Mouse (Mus musculus) liver, adult 2 months (tissue): ENCODE results near the gene Sowaha. TPM values are rescaled to one million over a fixed set of nuclear protein-coding genes. Genes with fewer than 3 reads are reported as not detected.
"Not testable (repeated sequence)": the region's sequence is repeated elsewhere in the genome, so short reads cannot be mapped to it uniquely, and the experiment has no call there.

Experiments
- DNase-seq: peaks from one replicate; pipeline ENCODE4 v3.0.0-alpha.2; 2011; ENCODE audit warnings: low read depth, low spot score; ENCODE audit errors: extremely low read depth
- H3K27ac ChIP-seq: fragments of 200-500 bp; replicated peaks from 2 replicates; pipeline ENCODE4 v1.5.1; 2012; ENCODE audit warnings: low read depth, mild to moderate bottlenecking, control low read depth, inconsistent platforms, low read length; ENCODE audit not compliant: insufficient read depth
- H3K27me3 ChIP-seq: fragments of 200-500 bp; 2 replicates; pipeline ENCODE4 v1.6.1; 2012; ENCODE audit warnings: mild to moderate bottlenecking, moderate library complexity, low read length, inconsistent platforms; ENCODE audit not compliant: control insufficient read depth, insufficient read depth
- H3K36me3 ChIP-seq: fragments of 200-500 bp; 2 replicates; pipeline ENCODE4 v1.6.1; 2012; ENCODE audit warnings: low read length, inconsistent platforms; ENCODE audit not compliant: control insufficient read depth, insufficient read depth
- H3K4me1 ChIP-seq: fragments of 200-500 bp; 2 replicates; pipeline ENCODE4 v1.6.1; 2011; ENCODE audit warnings: low read length; ENCODE audit not compliant: control insufficient read depth, insufficient read depth
- H3K4me3 ChIP-seq: fragments of 200-500 bp; 2 replicates; pipeline ENCODE4 v1.5.1; 2011; ENCODE audit warnings: low read depth, mild to moderate bottlenecking, control low read depth, low read length, moderate library complexity; ENCODE audit not compliant: insufficient read depth
- H3K79me2 ChIP-seq: fragments of 200-500 bp; 2 replicates; pipeline ENCODE4 v1.6.1; 2012; ENCODE audit warnings: inconsistent platforms, mild to moderate bottlenecking, low read length, moderate library complexity; ENCODE audit not compliant: control insufficient read depth, insufficient read depth
- H3K9ac ChIP-seq: fragments of 200-500 bp; 2 replicates; pipeline ENCODE4 v1.6.1; 2012; ENCODE audit warnings: low read depth, mild to moderate bottlenecking, control low read depth, inconsistent platforms, low read length
- CTCF ChIP-seq: fragments of 200-500 bp; IDR thresholded peaks from 2 replicates; pipeline ENCODE4 v1.5.1; 2011; ENCODE audit warnings: low read depth, low read length, control low read depth
- POLR2A ChIP-seq: fragments of 200-500 bp; IDR thresholded peaks from 2 replicates; pipeline ENCODE4 v1.6.1; 2011; ENCODE audit warnings: low read length, control low read depth; ENCODE audit not compliant: insufficient read depth; ENCODE audit errors: extremely low read depth
- WGBS: fragments of 180-500 bp; shearing (Covaris S2); methylation state at CpG from one replicate; pipeline ENCODE4 v1.1.7; 2018; 5-methylcytosine and 5-hydroxymethylcytosine counted together
- polyA plus RNA-seq: library from polyadenylated mRNA; depleted of rRNA; stranded (reverse); fragments of >200 nt; gene quantifications from 2 replicates; pipeline ENCODE4 v1.2.3, GENCODE M21; 2012; rRNA removed
- total RNA-seq: library from RNA; depleted of rRNA; stranded (reverse); fragments of >200 nt; gene quantifications from 2 replicates; pipeline ENCODE4 v1.2.3, GENCODE M21; 2014; rRNA removed

The Sowaha gene
- total and polyA plus RNA-seq, 2 experiments, result not detected

- peak; percentile 57 for DNase-seq
- Histone ChIP-seq H3K27ac (no peak overlapping the region), H3K27me3 (no peaks in the 10 kb centered on the region), H3K4me3 (no peak overlapping the region), H3K4me1 (peaks cover 31% of the 10 kb centered on the region), H3K79me2 (peaks cover 4% of the 10 kb centered on the region; the same call in 1 of the 2 replicates), H3K36me3 (peaks cover 6% of the 10 kb centered on the region; the same call in 1 of the 2 replicates), H3K9ac (no peak overlapping the region)
- TF ChIP-seq POLR2A (no peak), CTCF (no peak)
- WGBS, result 47% methylated on average over 3 of the region's 3 CpGs
Observed at GRCm38 (mm10) chr11:53427993-53428715, 51.9 kb downstream of the Sowaha start.

- peaks cover 29% of the 10 kb centered on the region for H3K4me1 ChIP-seq
- not testable (repeated sequence) for H3K36me3 ChIP-seq, H3K27me3 ChIP-seq, H3K79me2 ChIP-seq, H3K9ac ChIP-seq, H3K4me3 ChIP-seq, DNase-seq
- WGBS, result 51% methylated on average over 3 of the region's 3 CpGs
- 0 out of 2 replicates have a peak overlapping the region, but pooled peaks have one; percentile 6 for H3K27ac ChIP-seq
Observed at GRCm38 (mm10) chr11:53426914-53427313, 53.2 kb downstream of the Sowaha start.

Other genes starting within 250 kb of the Sowaha start
- gene Hspa4, start 179.8 kb downstream of the Sowaha start, total RNA-seq, result 44.6 and 55.9 TPM in 2 replicates
- 16.6 and 17.9 TPM in 2 replicates for gene Hspa4, start 179.8 kb downstream of the Sowaha start, polyA plus RNA-seq
- gene Zcchc10, start 155.6 kb downstream of the Sowaha start, total RNA-seq, result 0.37 and 0.74 TPM in 2 replicates
- gene Zcchc10, start 155.6 kb downstream of the Sowaha start, polyA plus RNA-seq, result 1.8 and 2.5 TPM in 2 replicates
- gene Aff4, start 129.4 kb downstream of the Sowaha start, total RNA-seq, result 32.1 and 40.3 TPM in 2 replicates
- 7.3 and 8.1 TPM in 2 replicates for gene Aff4, start 129.4 kb downstream of the Sowaha start, polyA plus RNA-seq
- gene Leap2, start 57.1 kb downstream of the Sowaha start, total RNA-seq, result 133 and 140 TPM in 2 replicates
- gene Leap2, start 57.1 kb downstream of the Sowaha start, polyA plus RNA-seq, result 114 and 168 TPM in 2 replicates
- 256 TPM in 2 replicates for gene Uqcrq, start 49.4 kb downstream of the Sowaha start, total RNA-seq
- 1,230 and 1,408 TPM in 2 replicates for gene Uqcrq, start 49.4 kb downstream of the Sowaha start, polyA plus RNA-seq
- gene Gdf9, start 49.3 kb downstream of the Sowaha start, total RNA-seq, result 0.09 and 0.34 TPM in 2 replicates
- gene Gdf9, start 49.3 kb downstream of the Sowaha start, polyA plus RNA-seq, result 0.21 and 0.47 TPM in 2 replicates
- gene Gm10447, start 23.2 kb downstream of the Sowaha start, total RNA-seq, result 0.46 and 0.60 TPM in 2 replicates
- gene Gm10447, start 23.2 kb downstream of the Sowaha start, polyA plus RNA-seq, result 1.3 and 2.5 TPM in 2 replicates
- 12.8 and 15.4 TPM in 2 replicates for gene Shroom1, start 23.1 kb downstream of the Sowaha start, total RNA-seq
- 36.6 and 43.4 TPM in 2 replicates for gene Shroom1, start 23.1 kb downstream of the Sowaha start, polyA plus RNA-seq
- not detected in 2 replicates for gene Gm9837, start 9.8 kb downstream of the Sowaha start, total RNA-seq
- not detected in 2 replicates for gene Gm9837, start 9.8 kb downstream of the Sowaha start, polyA plus RNA-seq
- not detected in 2 replicates for gene Gm9945, start 108 bp downstream of the Sowaha start, total RNA-seq
- not detected in 2 replicates for gene Gm9945, start 108 bp downstream of the Sowaha start, polyA plus RNA-seq
- gene Sept8, start 39.0 kb upstream of the Sowaha start, total RNA-seq, result 1.7 and 2.6 TPM in 2 replicates
- gene Sept8, start 39.0 kb upstream of the Sowaha start, polyA plus RNA-seq, result 2.0 and 2.1 TPM in 2 replicates
- 2.2 and 2.7 TPM in 2 replicates for gene Kif3a, start 87.1 kb upstream of the Sowaha start, total RNA-seq
- gene Kif3a, start 87.1 kb upstream of the Sowaha start, polyA plus RNA-seq, result 0.98 and 1.2 TPM in 2 replicates
- not detected in 2 replicates for gene Il4, start 138.4 kb upstream of the Sowaha start, total RNA-seq
- 0.17 TPM in 1 of 2 replicates, not detected in the other for gene Il4, start 138.4 kb upstream of the Sowaha start, polyA plus RNA-seq
- gene Il13, start 154.4 kb upstream of the Sowaha start, total RNA-seq, result not detected in 2 replicates
- not detected in 2 replicates for gene Il13, start 154.4 kb upstream of the Sowaha start, polyA plus RNA-seq
- 4.9 and 5.4 TPM in 2 replicates for gene Rad50, start 227.0 kb upstream of the Sowaha start, total RNA-seq
- gene Rad50, start 227.0 kb upstream of the Sowaha start, polyA plus RNA-seq, result 1.2 and 1.7 TPM in 2 replicates
- 0.09 TPM in 1 of 2 replicates, not detected in the other for gene Il5, start 240.5 kb upstream of the Sowaha start, total RNA-seq
- gene Il5, start 240.5 kb upstream of the Sowaha start, polyA plus RNA-seq, result not detected in 2 replicates